Mouse (Mus musculus) midbrain, embryonic 11.5 days (tissue): ENCODE data around the gene Ptgds. TPM values are rescaled to one million over a fixed set of nuclear protein-coding genes. Genes with fewer than 3 reads are reported as not detected.

ENCODE experiments used
- ATAC-seq: fragments of 200-750 bp; cut with Nextera tagmentation; 2 replicates; pipeline ENCODE4 v1.8.0; 2017; ENCODE audit warnings: moderate TSS enrichment, moderate library complexity; ENCODE audit not compliant: low FRiP score
- DNase-seq: peaks from one replicate; pipeline ENCODE4 v3.0.0; 2015; ENCODE audit warnings: low spot score; ENCODE audit errors: missing footprints
- H3K27ac ChIP-seq: fragments of 300-500 bp; sonication (generic); 2 replicates; pipeline ENCODE4 v1.5.1; 2014; ENCODE audit warnings: low read depth, low read length
- H3K27me3 ChIP-seq: fragments of 300-500 bp; sonication (generic); 2 replicates; pipeline ENCODE4 v1.6.1; 2014; ENCODE audit warnings: mild to moderate bottlenecking, low read length, moderate library complexity, mixed read lengths; ENCODE audit not compliant: control insufficient read depth, insufficient read depth
- H3K36me3 ChIP-seq: fragments of 300-500 bp; sonication (generic); 2 replicates; pipeline ENCODE4 v1.6.1; 2014; ENCODE audit warnings: mild to moderate bottlenecking, low read length, moderate library complexity, mixed read lengths; ENCODE audit not compliant: control insufficient read depth, insufficient read depth
- H3K4me1 ChIP-seq: fragments of 300-500 bp; sonication (generic); 2 replicates; pipeline ENCODE4 v1.6.1; 2014; ENCODE audit warnings: low read length; ENCODE audit not compliant: control insufficient read depth, insufficient read depth
- H3K4me2 ChIP-seq: fragments of 300-500 bp; sonication (generic); 2 replicates; pipeline ENCODE4 v1.6.1; 2014; ENCODE audit warnings: mild to moderate bottlenecking, moderate library complexity
- H3K4me3 ChIP-seq: fragments of 300-500 bp; sonication (generic); 2 replicates; pipeline ENCODE4 v1.5.1; 2014; ENCODE audit warnings: low read depth, low read length
- H3K9ac ChIP-seq: fragments of 300-500 bp; sonication (generic); 2 replicates; pipeline ENCODE4 v1.6.1; 2014; ENCODE audit warnings: low read length
- H3K9me3 ChIP-seq: fragments of 300-500 bp; sonication (generic); 2 replicates; pipeline ENCODE4 v1.6.1; 2016; ENCODE audit warnings: low read length; ENCODE audit not compliant: control insufficient read depth
- WGBS: fragments of 180-500 bp; shearing (Covaris S2); extraction: QIAGEN DNeasy Blood & Tissue Kit; methylation state at CpG from one replicate; pipeline ENCODE4 v1.1.7; 2014; 5-methylcytosine and 5-hydroxymethylcytosine counted together
- microRNA-seq: library from miRNA; unstranded; fragments of <30 nt; microRNA quantifications from one replicate; pipeline ENCODE4, GENCODE M21; 2017
- polyA plus RNA-seq: library from polyadenylated mRNA; unstranded; fragments of >200 nt; fragmentation: Nextera tagmentation; extraction: Ambion mirVana; gene quantifications from 2 replicates; pipeline ENCODE4 v1.2.1, GENCODE M21; 2014

Ptgds gene
- polyA plus RNA-seq, 1 experiment from 2014 or later: not detected

- WGBS: 41% methylated on average over 5 of the region's 5 CpGs
- ATAC-seq: 0 out of 2 replicates have a peak, but pooled peaks have one; percentile 12
- peaks cover 9% of the 10 kb centered on the region for H3K4me1 ChIP-seq
- no peak overlapping the region for H3K4me2 ChIP-seq
- no peaks in the 10 kb centered on the region for H3K36me3 ChIP-seq
- peak; percentile 98 for DNase-seq
- H3K4me3 ChIP-seq: no peak overlapping the region
- H3K27ac ChIP-seq: no peak overlapping the region
- no peak overlapping the region for H3K9ac ChIP-seq
- H3K9me3 ChIP-seq: no peaks in the 10 kb centered on the region
- peaks cover 13% of the 10 kb centered on the region for H3K27me3 ChIP-seq
Observed at GRCm38 (mm10) chr2:25426721-25427191, 43.1 kb downstream of the Ptgds start.

- H3K9ac ChIP-seq: no peak overlapping the region
- no peak overlapping the region for H3K4me3 ChIP-seq
- no peaks in the 10 kb centered on the region for H3K9me3 ChIP-seq
- WGBS: 54% methylated on average over 27 of the region's 27 CpGs
- DNase-seq (no peak), ATAC-seq (no peak)
- no peaks in the 10 kb centered on the region for H3K36me3 ChIP-seq
- H3K4me1 ChIP-seq: peaks cover 5% of the 10 kb centered on the region
- H3K4me2 ChIP-seq: no peak overlapping the region
- peaks cover 13% of the 10 kb centered on the region for H3K27me3 ChIP-seq
- H3K27ac ChIP-seq: no peak overlapping the region
Observed at GRCm38 (mm10) chr2:25425481-25425880, 44.4 kb downstream of the Ptgds start.

GRCm38 (mm10) chr2:25423626-25424025 lies 46.2 kb downstream of the Ptgds start:
- H3K4me3 ChIP-seq: no peak overlapping the region
- H3K27ac ChIP-seq: no peak overlapping the region
- H3K4me1 ChIP-seq: no peaks in the 10 kb centered on the region
- WGBS: 67% methylated on average over 1 of the region's 1 CpGs
- no peaks in the 10 kb centered on the region for H3K36me3 ChIP-seq
- no peak overlapping the region for H3K4me2 ChIP-seq
- no peak overlapping the region for H3K9ac ChIP-seq
- H3K27me3 ChIP-seq: peaks cover 8% of the 10 kb centered on the region; the same call in 1 of the 2 replicates
- ATAC-seq (no peak), DNase-seq (no peak)
- H3K9me3 ChIP-seq: no peaks in the 10 kb centered on the region

- DNase-seq (no peak), ATAC-seq (no peak)
- H3K27me3 ChIP-seq: peaks cover 8% of the 10 kb centered on the region; the same call in 1 of the 2 replicates
- no peak within 1 kb of the TSS for H3K4me3 ChIP-seq
- no peaks in the 10 kb centered on the region for H3K4me1 ChIP-seq
- WGBS: 69% methylated on average over 17 of the region's 17 CpGs
- H3K4me2 ChIP-seq: no peak within 1 kb of the TSS
- no peak within 1 kb of the TSS for H3K9ac ChIP-seq
- no peak within 1 kb of the TSS for H3K27ac ChIP-seq
- H3K36me3 ChIP-seq: no peaks in the 10 kb centered on the region
- no peaks in the 10 kb centered on the region for H3K9me3 ChIP-seq
Observed at GRCm38 (mm10) chr2:25422587-25423410, 47.0 kb downstream of the Ptgds start, which contains the start of gene Fut7. Gene Fut7, plus strand, starts transcription at chr2:25423267.

GRCm38 (mm10) chr2:25421896-25422295 lies 48.0 kb downstream of the Ptgds start:
- 13% methylated on average over 3 of the region's 3 CpGs for WGBS
- peak; percentile 62 for ATAC-seq
- Histone ChIP-seq H3K27ac (no peak overlapping the region), H3K4me2 (no peak overlapping the region), H3K36me3 (no peaks in the 10 kb centered on the region), H3K27me3 (peaks cover 8% of the 10 kb centered on the region; the same call in 1 of the 2 replicates), H3K4me3 (no peak overlapping the region), H3K9me3 (no peaks in the 10 kb centered on the region), H3K4me1 (no peaks in the 10 kb centered on the region), H3K9ac (no peak overlapping the region)
- peak; percentile 89 for DNase-seq

GRCm38 (mm10) chr2:25417426-25417825 lies 52.4 kb downstream of the Ptgds start:
- Histone ChIP-seq H3K4me2 (no peak overlapping the region), H3K4me3 (no peak overlapping the region), H3K9ac (no peak overlapping the region), H3K27me3 (no peaks in the 10 kb centered on the region), H3K4me1 (no peaks in the 10 kb centered on the region), H3K36me3 (no peaks in the 10 kb centered on the region), H3K9me3 (no peaks in the 10 kb centered on the region), H3K27ac (no peak overlapping the region)
- ATAC-seq (no peak), DNase-seq (no peak)
- 24% methylated on average over 3 of the region's 3 CpGs for WGBS

Small RNA genes lying within 50 kb of the gene (microRNA-seq; reads per million reads assigned to microRNA genes)
- gene Mir3087: not detected

Other genes starting within 250 kb of the Ptgds start
- gene Tubb4b, start 245.3 kb downstream of the Ptgds start, polyA plus RNA-seq: 535 and 571 TPM in 2 replicates
- not detected in 2 replicates for gene Slc34a3, start 235.7 kb downstream of the Ptgds start, polyA plus RNA-seq
- gene Rnf224, start 233.3 kb downstream of the Ptgds start, polyA plus RNA-seq: not detected in 2 replicates
- 24.4 and 26.9 TPM in 2 replicates for gene Rnf208, start 227.8 kb downstream of the Ptgds start, polyA plus RNA-seq
- 0.32 TPM in 1 of 2 replicates, not detected in the other for gene Cysrt1, start 227.6 kb downstream of the Ptgds start, polyA plus RNA-seq
- 3.3 and 4.1 TPM in 2 replicates for gene AL732309.1, start 223.2 kb downstream of the Ptgds start, polyA plus RNA-seq
- gene Tmem203, start 214.6 kb downstream of the Ptgds start, polyA plus RNA-seq: 14.7 and 16.0 TPM in 2 replicates
- 2.4 and 4.5 TPM in 2 replicates for gene Tprn, start 207.4 kb downstream of the Ptgds start, polyA plus RNA-seq
- 240 and 247 TPM in 2 replicates for gene Ssna1, start 197.6 kb downstream of the Ptgds start, polyA plus RNA-seq
- gene Anapc2, start 197.6 kb downstream of the Ptgds start, polyA plus RNA-seq: 105 and 117 TPM in 2 replicates
- not detected in 2 replicates for gene Tmem210, start 181.9 kb downstream of the Ptgds start, polyA plus RNA-seq
- not detected in 2 replicates for gene Lrrc26, start 180.1 kb downstream of the Ptgds start, polyA plus RNA-seq
- 2.4 and 2.6 TPM in 2 replicates for gene Grin1, start 150.9 kb downstream of the Ptgds start, polyA plus RNA-seq
- 87.2 and 88.1 TPM in 2 replicates for gene Man1b1, start 137.7 kb downstream of the Ptgds start, polyA plus RNA-seq
- gene Dpp7, start 113.7 kb downstream of the Ptgds start, polyA plus RNA-seq: 15.9 and 16.0 TPM in 2 replicates
- 3.4 and 6.7 TPM in 2 replicates for gene Uap1l1, start 104.4 kb downstream of the Ptgds start, polyA plus RNA-seq
- gene Sapcd2, start 97.7 kb downstream of the Ptgds start, polyA plus RNA-seq: 47.9 and 53.3 TPM in 2 replicates
- gene Entpd2, start 74.2 kb downstream of the Ptgds start, polyA plus RNA-seq: 0.12 and 0.23 TPM in 2 replicates
- gene Npdc1, start 70.7 kb downstream of the Ptgds start, polyA plus RNA-seq: 101 and 106 TPM in 2 replicates
- gene Fut7, start 46.8 kb downstream of the Ptgds start, polyA plus RNA-seq: not detected in 2 replicates
- 5.2 and 5.4 TPM in 2 replicates for gene Abca2, start 41.3 kb downstream of the Ptgds start, polyA plus RNA-seq
- gene Clic3, start 13.2 kb downstream of the Ptgds start, polyA plus RNA-seq: 0.18 and 0.25 TPM in 2 replicates
- gene Paxx, start 9.0 kb downstream of the Ptgds start, polyA plus RNA-seq: 21.9 and 23.2 TPM in 2 replicates
- not detected in 2 replicates for gene Lcn12, start 23.9 kb upstream of the Ptgds start, polyA plus RNA-seq
- 65.9 and 66.4 TPM in 2 replicates for gene Fbxw5, start 30.7 kb upstream of the Ptgds start, polyA plus RNA-seq
- gene C8g, start 31.7 kb upstream of the Ptgds start, polyA plus RNA-seq: 3.6 TPM in 2 replicates
- gene Traf2, start 76.9 kb upstream of the Ptgds start, polyA plus RNA-seq: 29.0 and 31.6 TPM in 2 replicates
- 385 TPM in 2 replicates for gene Edf1, start 87.8 kb upstream of the Ptgds start, polyA plus RNA-seq
- 1.4 and 2.2 TPM in 2 replicates for gene Mamdc4, start 104.8 kb upstream of the Ptgds start, polyA plus RNA-seq
- 158 and 159 TPM in 2 replicates for gene Phpt1, start 105.2 kb upstream of the Ptgds start, polyA plus RNA-seq
- gene Ajm1, start 111.7 kb upstream of the Ptgds start, polyA plus RNA-seq: 0.07 and 0.10 TPM in 2 replicates
- 49.2 and 51.2 TPM in 2 replicates for gene Rabl6, start 138.5 kb upstream of the Ptgds start, polyA plus RNA-seq
- 0.25 and 0.28 TPM in 2 replicates for gene Ccdc183, start 147.6 kb upstream of the Ptgds start, polyA plus RNA-seq
- 17.9 and 19.1 TPM in 2 replicates for gene Tmem141, start 152.0 kb upstream of the Ptgds start, polyA plus RNA-seq
- 1.3 and 1.6 TPM in 2 replicates for gene Fcna, start 158.0 kb upstream of the Ptgds start, polyA plus RNA-seq
- not detected in 2 replicates for gene Lcn8, start 183.1 kb upstream of the Ptgds start, polyA plus RNA-seq
- gene Lcn5, start 187.9 kb upstream of the Ptgds start, polyA plus RNA-seq: not detected in 2 replicates
- not detected in 2 replicates for gene Lcn6, start 206.7 kb upstream of the Ptgds start, polyA plus RNA-seq
- not detected in 2 replicates for gene Lcn10, start 212.7 kb upstream of the Ptgds start, polyA plus RNA-seq
- gene Obp2a, start 230.0 kb upstream of the Ptgds start, polyA plus RNA-seq: not detected in 2 replicates
- gene Bmyc, start 236.7 kb upstream of the Ptgds start, polyA plus RNA-seq: 57.1 and 59.7 TPM in 2 replicates